Mouse (Mus musculus) midbrain, embryonic 10.5 days (tissue): ENCODE measurements around the gene Asphd1. TPM values are rescaled to one million over a fixed set of nuclear protein-coding genes. Genes with fewer than 3 reads are reported as not detected.

Experiments used
- DNase-seq: peaks from one replicate; pipeline ENCODE4 v3.0.0-alpha.2; 2017; ENCODE audit warnings: low spot score
- H3K27ac ChIP-seq: fragments of 300-500 bp; sonication (generic); replicated peaks from 2 replicates; pipeline ENCODE4 v1.5.1; 2016; ENCODE audit warnings: mild to moderate bottlenecking
- H3K27me3 ChIP-seq: fragments of 300-500 bp; sonication (generic); 2 replicates; pipeline ENCODE4 v1.6.1; 2016; ENCODE audit warnings: low read depth, mild to moderate bottlenecking; ENCODE audit not compliant: poor library complexity, severe bottlenecking
- H3K36me3 ChIP-seq: fragments of 300-500 bp; sonication (generic); 2 replicates; pipeline ENCODE4 v1.6.1; 2016; ENCODE audit warnings: mild to moderate bottlenecking, moderate library complexity
- H3K4me1 ChIP-seq: fragments of 300-500 bp; sonication (generic); 2 replicates; pipeline ENCODE4 v1.6.1; 2016
- H3K4me3 ChIP-seq: fragments of 300-500 bp; sonication (generic); 2 replicates; pipeline ENCODE4 v1.5.1; 2016; ENCODE audit warnings: mild to moderate bottlenecking, moderate library complexity
- H3K9me3 ChIP-seq: fragments of 300-500 bp; sonication (generic); replicated peaks from 2 replicates; pipeline ENCODE4 v1.6.1; 2016; ENCODE audit warnings: mild to moderate bottlenecking
- WGBS: fragments of 180-500 bp; shearing (Covaris S2); methylation state at CpG from one replicate; pipeline ENCODE4 v1.1.7; 2016; 5-methylcytosine and 5-hydroxymethylcytosine counted together
- polyA plus RNA-seq: library from polyadenylated mRNA; unstranded; fragments of >200 nt; fragmentation: Nextera tagmentation; extraction: Ambion mirVana; gene quantifications from 2 replicates; pipeline ENCODE4 v1.2.1, GENCODE M21; 2016

Asphd1 gene
- polyA plus RNA-seq, 1 experiment from 2014 or later = 0.25 TPM

- Histone ChIP-seq H3K27me3 (peaks cover 21% of the 10 kb centered on the region), H3K4me3 (no peak overlapping the region), H3K36me3 (peaks cover 10% of the 10 kb centered on the region; the same call in 1 of the 2 replicates), H3K4me1 (peaks cover 11% of the 10 kb centered on the region), H3K27ac (no peak overlapping the region), H3K9me3 (no peaks in the 10 kb centered on the region)
- WGBS = 70% methylated on average over 6 of the region's 6 CpGs
- no peak for DNase-seq
These were observed 18.0 kb upstream of the Asphd1 start for GRCm38 (mm10) chr7:126967361-126967760.

GRCm38 (mm10) chr7:126965568-126965967 lies 16.2 kb upstream of the Asphd1 start:
- Histone ChIP-seq H3K27me3 (peaks cover 35% of the 10 kb centered on the region), H3K4me1 (peaks cover 11% of the 10 kb centered on the region), H3K4me3 (no peak overlapping the region), H3K9me3 (no peaks in the 10 kb centered on the region), H3K36me3 (peaks cover 11% of the 10 kb centered on the region; the same call in 1 of the 2 replicates), H3K27ac (no peak overlapping the region)
- 86% methylated on average over 3 of the region's 3 CpGs for WGBS
- no peak for DNase-seq

GRCm38 (mm10) chr7:126963548-126964286 lies 14.3 kb upstream of the Asphd1 start:
- Histone ChIP-seq H3K9me3 (no peaks in the 10 kb centered on the region), H3K36me3 (peaks cover 8% of the 10 kb centered on the region; the same call in 1 of the 2 replicates), H3K27me3 (peaks cover 35% of the 10 kb centered on the region), H3K27ac (no peak overlapping the region), H3K4me1 (peaks cover 11% of the 10 kb centered on the region), H3K4me3 (peak overlapping the region; percentile 22)
- DNase-seq = peak; percentile 39
- 30% methylated on average over 19 of the region's 19 CpGs for WGBS

GRCm38 (mm10) chr7:126961965-126962364 lies 12.6 kb upstream of the Asphd1 start:
- Histone ChIP-seq H3K27me3 (peaks cover 35% of the 10 kb centered on the region), H3K36me3 (peaks cover 4% of the 10 kb centered on the region; the same call in 1 of the 2 replicates), H3K9me3 (no peaks in the 10 kb centered on the region), H3K27ac (no peak overlapping the region), H3K4me1 (peaks cover 7% of the 10 kb centered on the region), H3K4me3 (no peak overlapping the region)
- DNase-seq = no peak
- 79% methylated on average over 4 of the region's 4 CpGs for WGBS

GRCm38 (mm10) chr7:126961095-126961494 lies 11.7 kb upstream of the Asphd1 start:
- H3K27me3 ChIP-seq = peaks cover 35% of the 10 kb centered on the region
- H3K27ac ChIP-seq = no peak overlapping the region
- 0 out of 2 replicates have a peak, but pooled peaks cover 3% of the 10 kb centered on the region for H3K36me3 ChIP-seq
- no peak overlapping the region for H3K4me3 ChIP-seq
- WGBS = 85% methylated on average over 5 of the region's 5 CpGs
- DNase-seq = no peak
- H3K9me3 ChIP-seq = no peaks in the 10 kb centered on the region
- peaks cover 7% of the 10 kb centered on the region for H3K4me1 ChIP-seq

GRCm38 (mm10) chr7:126959780-126960179 lies 10.4 kb upstream of the Asphd1 start:
- 0 out of 2 replicates have a peak, but pooled peaks cover 3% of the 10 kb centered on the region for H3K36me3 ChIP-seq
- H3K27ac ChIP-seq = no peak overlapping the region
- H3K4me3 ChIP-seq = no peak overlapping the region
- H3K9me3 ChIP-seq = no peaks in the 10 kb centered on the region
- H3K27me3 ChIP-seq = peaks cover 35% of the 10 kb centered on the region
- peaks cover 7% of the 10 kb centered on the region for H3K4me1 ChIP-seq
- WGBS = 79% methylated on average over 9 of the region's 9 CpGs
- no peak for DNase-seq

- no peak overlapping the region for H3K27ac ChIP-seq
- peaks cover 34% of the 10 kb centered on the region for H3K27me3 ChIP-seq
- peaks cover 20% of the 10 kb centered on the region for H3K4me1 ChIP-seq
- H3K9me3 ChIP-seq = no peaks in the 10 kb centered on the region
- H3K4me3 ChIP-seq = no peak overlapping the region
- no peaks in the 10 kb centered on the region for H3K36me3 ChIP-seq
- no peak for DNase-seq
- 73% methylated on average over 3 of the region's 3 CpGs for WGBS
These were observed 5.7 kb upstream of the Asphd1 start for GRCm38 (mm10) chr7:126955125-126955524.

- H3K9me3 ChIP-seq = no peaks in the 10 kb centered on the region
- H3K4me3 ChIP-seq = peak overlapping the region; percentile 66; the same call in 1 of the 2 replicates
- H3K27me3 ChIP-seq = peaks cover 54% of the 10 kb centered on the region
- H3K36me3 ChIP-seq = no peaks in the 10 kb centered on the region
- no peak overlapping the region for H3K27ac ChIP-seq
- WGBS = 0% methylated on average over 8 of the region's 8 CpGs
- DNase-seq = no peak
- H3K4me1 ChIP-seq = peaks cover 37% of the 10 kb centered on the region
These were observed 3.3 kb upstream of the Asphd1 start for GRCm38 (mm10) chr7:126952646-126953045.

- Histone ChIP-seq H3K36me3 (0 out of 2 replicates have a peak, but pooled peaks cover 2% of the 10 kb centered on the region), H3K27me3 (peaks cover 54% of the 10 kb centered on the region), H3K4me1 (peaks cover 37% of the 10 kb centered on the region), H3K4me3 (peak overlapping the region; percentile 66), H3K27ac (no peak overlapping the region), H3K9me3 (no peaks in the 10 kb centered on the region)
- no peak for DNase-seq
- WGBS = 29% methylated on average over 4 of the region's 4 CpGs
These were observed 2.4 kb upstream of the Asphd1 start for GRCm38 (mm10) chr7:126951741-126952140.

GRCm38 (mm10) chr7:126950647-126951615 lies 1.5 kb upstream of the Asphd1 start:
- peak overlapping the region; percentile 76 for H3K27ac ChIP-seq
- 0 out of 2 replicates have a peak, but pooled peaks cover 3% of the 10 kb centered on the region for H3K36me3 ChIP-seq
- H3K4me1 ChIP-seq = peaks cover 37% of the 10 kb centered on the region
- H3K9me3 ChIP-seq = no peaks in the 10 kb centered on the region
- H3K4me3 ChIP-seq = peak overlapping the region; percentile 66
- 6% methylated on average over 26 of the region's 26 CpGs for WGBS
- H3K27me3 ChIP-seq = peaks cover 54% of the 10 kb centered on the region
- peak; percentile 26 for DNase-seq

- no peaks in the 10 kb centered on the region for H3K9me3 ChIP-seq
- peaks cover 8% of the 10 kb centered on the region for H3K36me3 ChIP-seq
- H3K4me1 ChIP-seq = peaks cover 37% of the 10 kb centered on the region
- H3K27ac ChIP-seq = peak within 1 kb of the TSS; percentile 76
- peak within 1 kb of the TSS; percentile 66 for H3K4me3 ChIP-seq
- H3K27me3 ChIP-seq = peaks cover 54% of the 10 kb centered on the region
- under 1% methylated on average over 42 of the region's 42 CpGs for WGBS
- DNase-seq = peak; percentile 92
These were observed 638 bp upstream of the Asphd1 start, which contains the start of gene Sez6l2 for GRCm38 (mm10) chr7:126949793-126950646. Gene Sez6l2 (plus strand): TSS chr7:126950563.

- 82% methylated on average over 10 of the region's 10 CpGs for WGBS
- peak overlapping the region; percentile 66; the same call in 1 of the 2 replicates for H3K4me3 ChIP-seq
- DNase-seq = no peak
- no peaks in the 10 kb centered on the region for H3K9me3 ChIP-seq
- 0 out of 2 replicates have a peak overlapping the region, but pooled peaks have one; percentile 38 for H3K27ac ChIP-seq
- peaks cover 54% of the 10 kb centered on the region for H3K27me3 ChIP-seq
- H3K4me1 ChIP-seq = peaks cover 37% of the 10 kb centered on the region
- peaks cover 22% of the 10 kb centered on the region for H3K36me3 ChIP-seq
These were observed 756 bp downstream of the Asphd1 start for GRCm38 (mm10) chr7:126948626-126949025.
